30 mouse cellular contexts compared by ENCODE assay signal in the genomic region with DNA sequence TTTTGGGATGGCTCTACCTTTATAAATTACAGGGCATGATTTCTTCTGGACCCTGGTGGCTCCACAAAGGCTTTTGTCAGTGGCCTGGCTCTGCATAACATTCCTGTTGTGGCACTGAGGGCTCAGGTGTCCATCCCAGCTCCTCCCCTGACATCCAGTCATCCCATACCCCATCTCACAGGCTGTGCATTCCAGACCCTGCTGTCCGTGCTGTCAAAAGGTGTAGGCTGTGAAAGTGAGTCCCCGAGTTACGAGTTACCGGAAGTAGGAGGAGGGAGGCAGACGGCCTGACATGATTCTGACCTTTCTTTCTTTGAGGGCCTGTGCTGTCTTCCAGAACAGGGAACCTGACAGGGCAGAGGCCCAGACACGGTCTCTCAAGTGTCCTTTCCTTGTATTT.
DNase-seq lines count a peak whose midpoint lies in the region; ATAC-seq and TF ChIP-seq lines count a peak whose summit lies in the region.
"Had no signal": no experiment of that assay in that cellular context is flagged by ENCODE, and none has a peak within 500 bp of the region (broad histone marks: within the 10 kb centered on the region; RNA-seq: fewer than 3 reads in every experiment).

No protein-coding gene starts in this region.

- ATAC-seq in kidney, embryonic 14.5 days (ENCODE audit: low FRiP score, low TSS enrichment) = peak; percentile 83; the same call in 1 of the 2 replicates
- peak; percentile 74 for ATAC-seq in kidney, postnatal 0 days (replicated peaks; ENCODE audit: low FRiP score, low read depth)
- ATAC-seq in limb, embryonic 13.5 days (ENCODE audit: low FRiP score, low read depth) = no peak
- ATAC-seq: forebrain, embryonic 13.5 days; forebrain, postnatal 0 days; hindbrain, postnatal 0 days; Patski had no signal

- H3K9me3 ChIP-seq in kidney, embryonic 14.5 days (ENCODE audit: control insufficient read depth, low read length) = no peaks in the 10 kb centered on the region
- no peaks in the 10 kb centered on the region for H3K9me3 ChIP-seq in kidney, postnatal 0 days (replicated peaks; ENCODE audit: low read length)
- H3K9me3 ChIP-seq in limb, embryonic 10.5 days (replicated peaks) = no peaks in the 10 kb centered on the region
- no peaks in the 10 kb centered on the region for H3K9me3 ChIP-seq in limb, embryonic 13.5 days
- no peaks in the 10 kb centered on the region for H3K9me3 ChIP-seq in heart, embryonic 10.5 days
- H3K9me3 ChIP-seq: forebrain, embryonic 10.5 days; forebrain, embryonic 13.5 days; heart, embryonic 12.5 days; heart, embryonic 15.5 days; hindbrain, embryonic 10.5 days; hindbrain, embryonic 13.5 days had no signal

- no peak overlapping the region for H3K9ac ChIP-seq in kidney, embryonic 14.5 days (ENCODE audit: low read depth, low read length)
- no peak overlapping the region for H3K9ac ChIP-seq in kidney, postnatal 0 days (ENCODE audit: low read depth, low read length)
- no peak overlapping the region for H3K9ac ChIP-seq in limb, embryonic 13.5 days
- H3K9ac ChIP-seq: forebrain, embryonic 13.5 days; forebrain, postnatal 0 days; heart, embryonic 12.5 days; heart, embryonic 15.5 days; hindbrain, embryonic 13.5 days had no signal

- H3K4me2 ChIP-seq in kidney, embryonic 14.5 days (replicated peaks; ENCODE audit: low read depth, low read length) = no peak overlapping the region
- no peak overlapping the region for H3K4me2 ChIP-seq in kidney, postnatal 0 days (ENCODE audit: low read length)
- 0 out of 2 replicates have a peak overlapping the region, but pooled peaks have one; percentile 4 for H3K4me2 ChIP-seq in limb, embryonic 13.5 days (replicated peaks)
- H3K4me2 ChIP-seq: forebrain, embryonic 13.5 days; heart, embryonic 12.5 days; heart, embryonic 15.5 days; hindbrain, embryonic 13.5 days had no signal

- no peak for DNase-seq in kidney, postnatal 25 days
- peak; percentile 66 for DNase-seq in kidney, postnatal 0 days (ENCODE audit: low spot score)
- no peak for DNase-seq in kidney, adult 18-20 months
- no peak for DNase-seq in limb, embryonic 10.5 days (ENCODE audit: low spot score)
- no peak for DNase-seq in natural killer cell, adult 2 months (ENCODE audit: low spot score in 2 of 2)
- DNase-seq in heart, embryonic 10.5 days (ENCODE audit: low spot score) = no peak
- DNase-seq: adrenal gland, postnatal 10 days; adrenal gland, postnatal 36 days; B cell, adult 2 months; cerebellum, adult 18-20 months; cerebellum, adult 9-10 months; cerebellum, postnatal 14 days; forebrain, postnatal 0 days; gastrocnemius, adult 2 months; gastrocnemius, postnatal 14 days; heart, adult 11 months; heart, postnatal 10 days; heart, postnatal 36 days had no signal

- H3K4me1 ChIP-seq in kidney, embryonic 14.5 days (ENCODE audit: control insufficient read depth, insufficient read depth, low read length) = no peaks in the 10 kb centered on the region
- no peaks in the 10 kb centered on the region for H3K4me1 ChIP-seq in kidney, postnatal 0 days (replicated peaks; ENCODE audit: insufficient read depth, low read length)
- peaks cover 16% of the 10 kb centered on the region for H3K4me1 ChIP-seq in limb, embryonic 10.5 days
- H3K4me1 ChIP-seq in limb, embryonic 13.5 days = peaks cover 17% of the 10 kb centered on the region
- H3K4me1 ChIP-seq in heart, embryonic 10.5 days = no peaks in the 10 kb centered on the region
- H3K4me1 ChIP-seq: forebrain, embryonic 10.5 days; forebrain, embryonic 13.5 days; heart, embryonic 12.5 days; heart, embryonic 15.5 days; hindbrain, embryonic 13.5 days had no signal

- WGBS in kidney, embryonic 14.5 days = 32% methylated on average over 6 of the region's 6 CpGs
- WGBS in kidney, postnatal 0 days = 34% methylated on average over 6 of the region's 6 CpGs
- WGBS in limb, embryonic 10.5 days = 43% methylated on average over 6 of the region's 6 CpGs
- 27% methylated on average over 6 of the region's 6 CpGs for WGBS in limb, embryonic 13.5 days
- 64% methylated on average over 6 of the region's 6 CpGs for WGBS in heart, embryonic 10.5 days

- no peak overlapping the region for H3K27ac ChIP-seq in kidney, embryonic 14.5 days (ENCODE audit: low read depth, low read length)
- H3K27ac ChIP-seq in kidney, postnatal 0 days = no peak overlapping the region
- peak overlapping the region; percentile 63 for H3K27ac ChIP-seq in limb, embryonic 10.5 days
- H3K27ac ChIP-seq in limb, embryonic 13.5 days = no peak overlapping the region
- no peak overlapping the region for H3K27ac ChIP-seq in heart, embryonic 10.5 days
- H3K27ac ChIP-seq: forebrain, embryonic 10.5 days; forebrain, embryonic 13.5 days; gastrocnemius, adult 2 months; heart, embryonic 15.5 days; hindbrain, embryonic 10.5 days; hindbrain, embryonic 13.5 days; hindbrain, postnatal 0 days had no signal

- no peaks in the 10 kb centered on the region for H3K36me3 ChIP-seq in kidney, embryonic 14.5 days (ENCODE audit: control insufficient read depth, insufficient read depth, low read length)
- no peaks in the 10 kb centered on the region for H3K36me3 ChIP-seq in kidney, postnatal 0 days (ENCODE audit: insufficient read depth, low read length)
- H3K36me3 ChIP-seq in limb, embryonic 10.5 days = no peaks in the 10 kb centered on the region
- H3K36me3 ChIP-seq in limb, embryonic 13.5 days = no peaks in the 10 kb centered on the region
- H3K36me3 ChIP-seq in heart, embryonic 10.5 days = no peaks in the 10 kb centered on the region
- H3K36me3 ChIP-seq: forebrain, embryonic 10.5 days; G1E; heart, embryonic 12.5 days; heart, embryonic 15.5 days; hindbrain, embryonic 10.5 days; hindbrain, embryonic 13.5 days had no signal

- TF ChIP-seq CTCF in kidney, postnatal 0 days (IDR thresholded peaks at IDR 0.05; ENCODE audit: low read depth) = no peak

- H3K27me3 ChIP-seq in kidney, embryonic 14.5 days (ENCODE audit: control insufficient read depth, insufficient read depth, low read length) = no peaks in the 10 kb centered on the region
- H3K27me3 ChIP-seq in kidney, postnatal 0 days (ENCODE audit: insufficient read depth, low read length) = no peaks in the 10 kb centered on the region
- peaks cover 42% of the 10 kb centered on the region for H3K27me3 ChIP-seq in limb, embryonic 10.5 days (ENCODE audit: low read depth, poor library complexity, severe bottlenecking)
- peaks cover 24% of the 10 kb centered on the region for H3K27me3 ChIP-seq in limb, embryonic 13.5 days
- no peaks in the 10 kb centered on the region for H3K27me3 ChIP-seq in heart, embryonic 10.5 days (ENCODE audit: insufficient read depth, poor library complexity, severe bottlenecking)
- H3K27me3 ChIP-seq: CH12.LX; heart, embryonic 12.5 days; heart, embryonic 15.5 days; hindbrain, embryonic 13.5 days; Patski had no signal

- no peak overlapping the region for H3K4me3 ChIP-seq in kidney, embryonic 14.5 days (ENCODE audit: low read length)
- no peak overlapping the region for H3K4me3 ChIP-seq in kidney, postnatal 0 days (replicated peaks; ENCODE audit: low read depth, low read length)
- H3K4me3 ChIP-seq in limb, embryonic 10.5 days = no peak overlapping the region
- H3K4me3 ChIP-seq in limb, embryonic 13.5 days = no peak overlapping the region
- H3K4me3 ChIP-seq in heart, embryonic 10.5 days = no peak overlapping the region
- H3K4me3 ChIP-seq: forebrain, embryonic 10.5 days; forebrain, embryonic 13.5 days; gastrocnemius, adult 2 months; heart, embryonic 12.5 days; heart, embryonic 15.5 days; hindbrain, embryonic 10.5 days; hindbrain, embryonic 13.5 days had no signal
